Mouse (Mus musculus): ENCODE data around the gene Lrp5.

GRCm38 (mm10) chr19:3550101-3550500 is 136.3 kb downstream of the Lrp5 start:
- no peak for TF ChIP-seq CTCF (IDR thresholded peaks at IDR 0.05; ENCODE audit: low read depth)
- TF ChIP-seq EP300 (IDR thresholded peaks at IDR 0.05; ENCODE audit: low read depth): no peak
